Mouse (Mus musculus): ENCODE results near the gene Nudt17. TPM values are rescaled to one million over a fixed set of nuclear protein-coding genes. Genes with fewer than 3 reads are reported as not detected.

Gene Nudt17
- 0.45 and 0.60 TPM in 2 replicates for polyA plus RNA-seq (2012; rRNA removed)

DNA sequence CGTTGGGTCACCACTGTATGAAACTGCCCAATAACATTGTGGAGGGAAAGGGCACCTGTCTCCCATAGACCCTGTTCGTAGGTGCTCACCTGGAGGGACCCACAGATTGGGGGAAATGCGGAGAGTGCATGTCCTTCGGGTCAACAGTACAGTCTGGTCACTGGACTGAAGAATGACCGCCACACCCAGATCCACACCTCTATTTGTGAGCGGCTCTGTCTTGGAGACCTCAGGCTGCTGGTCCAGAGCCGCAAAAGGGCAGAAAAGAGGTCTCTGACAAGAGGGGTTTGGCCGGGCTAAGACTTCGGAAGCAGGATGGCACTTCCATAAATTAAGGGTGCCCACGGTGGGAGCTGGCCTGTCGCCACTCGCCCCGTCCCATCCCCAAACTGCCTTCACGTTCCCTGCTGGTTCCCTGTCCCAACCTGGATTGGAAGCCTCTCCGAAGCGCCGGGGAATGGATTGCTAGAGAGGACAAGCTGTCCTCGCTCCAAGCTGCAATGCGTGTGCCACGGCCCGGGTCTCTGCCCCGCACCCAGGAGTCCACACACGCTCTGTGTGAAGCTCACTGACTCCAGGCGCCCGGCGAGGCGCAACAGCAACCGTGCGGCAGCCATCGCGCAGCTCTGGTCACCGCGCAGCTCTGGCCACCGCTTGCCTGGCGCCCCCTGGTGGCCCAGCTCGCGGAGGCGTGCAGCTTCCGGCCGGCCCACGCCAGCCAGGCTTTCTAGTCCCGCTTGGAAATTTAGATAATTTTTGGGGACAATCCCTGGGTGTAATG lies at the start of gene Nudt17:
Gene Nudt17 (minus strand): TSS at position 660 of the 781 bp plus-strand sequence.

DNA sequence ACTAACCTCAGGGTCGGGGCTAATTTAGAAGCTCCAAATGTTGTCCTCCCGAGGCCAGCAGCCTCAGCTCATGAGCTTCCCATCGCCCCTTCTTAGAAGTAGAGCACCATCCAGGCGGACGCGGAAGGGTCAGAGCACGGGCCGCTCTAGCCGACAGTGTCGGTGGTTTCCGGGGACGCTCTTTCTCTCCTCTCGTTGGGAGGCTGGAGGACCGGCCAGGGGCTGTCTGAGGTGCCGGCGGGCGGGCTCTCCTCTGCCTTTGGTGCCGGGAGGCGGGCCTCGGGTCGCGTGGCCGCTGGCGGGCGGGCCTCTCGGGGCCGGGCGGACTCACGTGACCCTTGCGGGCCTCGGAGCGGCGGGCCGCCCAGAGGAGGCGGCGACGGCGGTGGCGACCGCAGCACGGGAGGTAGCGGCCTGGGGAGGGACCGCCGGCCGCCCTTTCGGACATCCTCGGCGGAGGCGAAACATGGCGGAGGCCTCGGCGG lies 19.0 kb upstream of the Nudt17 start, which contains the start of the genes Polr3c and Rnf115:
Gene Polr3c (minus strand): TSS at position 286 of the 485 bp plus-strand sequence.
Gene Rnf115 (plus strand): TSS at position 322 of the 485 bp plus-strand sequence.

DNA sequence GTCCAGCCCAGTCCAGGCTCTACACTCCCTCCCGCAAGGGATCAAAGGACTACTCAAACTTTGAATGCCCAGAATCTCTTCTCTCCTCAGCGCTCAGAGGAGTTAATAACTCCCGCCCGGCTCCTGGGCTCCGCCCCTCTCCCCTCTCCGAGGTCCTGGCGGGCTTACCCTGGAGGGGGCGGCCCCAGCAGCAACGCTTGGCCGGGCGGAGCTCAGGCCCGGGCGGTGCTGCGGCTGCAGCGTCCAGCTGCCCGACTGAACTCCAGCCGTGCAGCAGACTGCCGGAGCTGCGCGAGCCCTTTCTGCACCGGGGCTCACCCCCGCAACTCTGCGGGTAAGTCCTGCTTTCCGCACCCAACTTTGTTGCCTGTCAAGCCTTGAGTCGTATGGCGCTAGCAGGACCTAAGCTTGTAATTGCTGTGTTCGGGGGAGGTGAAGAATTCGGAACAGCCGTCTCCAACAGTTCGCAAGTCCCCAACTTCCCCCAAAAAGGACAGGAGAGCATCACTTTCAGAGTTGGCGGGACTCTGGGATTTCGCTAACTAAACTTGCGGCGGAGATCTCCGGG lies 12.1 kb downstream of the Nudt17 start, which contains the start of gene Pias3:
Gene Pias3 (plus strand): TSS at position 187 of the 568 bp plus-strand sequence.

DNA sequence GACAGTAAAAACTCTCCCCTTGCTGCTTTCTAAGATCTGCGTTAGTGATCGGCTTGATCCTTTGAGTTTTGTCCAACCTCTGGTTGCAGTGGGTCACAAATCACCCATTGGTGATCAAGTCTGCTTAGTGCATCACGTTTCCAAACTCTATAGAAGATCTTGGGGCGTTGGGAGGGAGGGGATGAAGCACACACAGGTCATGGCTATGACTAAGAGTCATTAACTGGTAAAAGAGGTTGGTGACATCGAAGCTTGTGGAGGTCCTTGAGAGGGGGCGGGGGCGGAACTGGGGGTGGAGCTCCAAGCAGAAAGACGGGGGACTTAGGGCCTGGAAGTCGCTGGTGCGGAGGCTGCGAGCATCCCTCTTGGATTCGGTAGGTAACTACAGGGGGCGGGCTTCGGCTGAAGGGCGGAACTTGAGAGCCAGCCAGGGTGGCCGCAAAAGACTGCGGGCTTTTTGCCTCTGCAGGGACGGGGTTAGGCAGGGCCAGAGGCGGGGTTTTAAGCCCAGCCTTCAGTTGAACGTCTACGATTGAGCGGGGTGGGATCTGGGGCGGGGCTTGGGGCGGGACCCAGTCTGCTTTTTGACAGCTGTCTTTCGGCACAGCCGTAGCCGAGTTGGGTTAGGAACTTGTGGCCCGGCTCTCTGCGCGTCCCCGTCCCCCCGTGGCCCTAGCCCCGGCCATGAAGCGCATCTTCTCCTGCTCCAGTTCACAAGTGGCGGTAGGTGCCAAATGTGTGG lies 38.5 kb downstream of the Nudt17 start, which contains the start of gene Ankrd35:
Gene Ankrd35 (plus strand): TSS at position 405 of the 742 bp plus-strand sequence.

Other genes starting within 250 kb of the Nudt17 start
- gene Hfe2, start 183.4 kb downstream of the Nudt17 start, polyA plus RNA-seq (2012; rRNA removed), result 3.9 and 4.2 TPM in 2 replicates
- gene Txnip, start 150.6 kb downstream of the Nudt17 start, polyA plus RNA-seq (2012; rRNA removed), result 33.6 and 47.5 TPM in 2 replicates
- gene Gm16253, start 131.6 kb downstream of the Nudt17 start, polyA plus RNA-seq (2012; rRNA removed), result not detected in 2 replicates
- 12.0 and 14.4 TPM in 2 replicates for gene Polr3gl, start 114.4 kb downstream of the Nudt17 start, polyA plus RNA-seq (2012; rRNA removed)
- 0.03 TPM in 2 replicates for gene Ankrd34a, start 111.9 kb downstream of the Nudt17 start, polyA plus RNA-seq (2012; rRNA removed)
- 3.0 TPM in 2 replicates for gene Lix1l, start 107.4 kb downstream of the Nudt17 start, polyA plus RNA-seq (2012; rRNA removed)
- 25.0 and 29.0 TPM in 2 replicates for gene Rbm8a, start 78.6 kb downstream of the Nudt17 start, polyA plus RNA-seq (2012; rRNA removed)
- 9.9 and 11.7 TPM in 2 replicates for gene Pex11b, start 73.2 kb downstream of the Nudt17 start, polyA plus RNA-seq (2012; rRNA removed)
- gene Gm42957, start 73.1 kb downstream of the Nudt17 start, polyA plus RNA-seq (2012; rRNA removed), result 0.03 TPM in 2 replicates
- gene Itga10, start 63.0 kb downstream of the Nudt17 start, polyA plus RNA-seq (2012; rRNA removed), result 0.43 and 0.45 TPM in 2 replicates
- 0.32 and 0.43 TPM in 2 replicates for gene Ankrd35, start 38.4 kb downstream of the Nudt17 start, polyA plus RNA-seq (2012; rRNA removed)
- 4.6 and 5.6 TPM in 2 replicates for gene Pias3, start 12.2 kb downstream of the Nudt17 start, polyA plus RNA-seq (2012; rRNA removed)
- gene Polr3c, start 19.1 kb upstream of the Nudt17 start, polyA plus RNA-seq (2012; rRNA removed), result 20.9 and 23.9 TPM in 2 replicates
- gene Rnf115, start 19.1 kb upstream of the Nudt17 start, polyA plus RNA-seq (2012; rRNA removed), result 11.8 and 14.6 TPM in 2 replicates
- 6.7 and 6.9 TPM in 2 replicates for gene Pdzk1, start 120.7 kb upstream of the Nudt17 start, polyA plus RNA-seq (2012; rRNA removed)
- gene Cd160, start 120.8 kb upstream of the Nudt17 start, polyA plus RNA-seq (2012; rRNA removed), result 0.05 and 0.19 TPM in 2 replicates
- 1.5 and 1.9 TPM in 2 replicates for gene Gja5, start 196.1 kb upstream of the Nudt17 start, polyA plus RNA-seq (2012; rRNA removed)
- gene Gpr89, start 196.8 kb upstream of the Nudt17 start, polyA plus RNA-seq (2012; rRNA removed), result 4.8 and 5.7 TPM in 2 replicates
- gene Gja8, start 217.5 kb upstream of the Nudt17 start, polyA plus RNA-seq (2012; rRNA removed), result not detected in 2 replicates

All from liver, embryonic 14 days (tissue).